Mouse (Mus musculus) left cerebral cortex, adult 6 months (tissue): ENCODE results near the gene Krba1. TPM values are rescaled to one million over a fixed set of nuclear protein-coding genes. Genes with fewer than 3 reads are reported as not detected.

ENCODE experiments used
- long read RNA-seq, 2 experiments: library from polyadenylated mRNA; unstranded; transcript quantifications; one replicate each; pipeline ENCODE4 v2.0.0; 2019 to 2020
- polyA plus RNA-seq: library from polyadenylated mRNA; unstranded; fragments of <200 nt; fragmentation: Nextera tagmentation; gene quantifications from 2 replicates; pipeline ENCODE4 v1.2.3, GENCODE M21; 2021

Krba1 gene
- 4.4 and 5.4 TPM in 2 replicates for polyA plus RNA-seq
- long read RNA-seq, experiment 1, full-length matches to known transcripts, result 25 of 68 reads
- long read RNA-seq, experiment 1, partial matches to known transcripts, result 16 of 68 reads
- long read RNA-seq, experiment 1, other reads (novel, unspliced or antisense), result 27 of 68 reads
- long read RNA-seq, experiment 2, full-length matches to known transcripts, result 1 of 12 reads
- long read RNA-seq, experiment 2, partial matches to known transcripts, result 9 of 12 reads
- long read RNA-seq, experiment 2, other reads (novel, unspliced or antisense), result 2 of 12 reads

GRCm38 (mm10) chr6:48395105-48396007 lies at the start of gene Krba1:
Gene Krba1 (plus strand): TSS chr6:48395586.

GRCm38 (mm10) chr6:48445181-48446101 lies 50.1 kb downstream of the Krba1 start, which contains the start of gene Zfp467:
Gene Zfp467 (minus strand): TSS chr6:48445825.

GRCm38 (mm10) chr6:48447929-48448328 lies 52.5 kb downstream of the Krba1 start, which contains the start of gene Sspo:
Gene Sspo (plus strand): TSS chr6:48448229.

Other genes starting within 250 kb of the Krba1 start
- 33.6 and 38.8 TPM in 2 replicates for gene Zfp467, start 50.2 kb downstream of the Krba1 start, polyA plus RNA-seq
- gene Sspo, start 52.6 kb downstream of the Krba1 start, polyA plus RNA-seq, result 0.09 and 0.16 TPM in 2 replicates
- gene Atp6v0e2, start 142.0 kb downstream of the Krba1 start, polyA plus RNA-seq, result 629 and 681 TPM in 2 replicates
- gene Lrrc61, start 159.2 kb downstream of the Krba1 start, polyA plus RNA-seq, result 25.9 and 31.8 TPM in 2 replicates
- 24.4 and 29.4 TPM in 2 replicates for gene Rarres2, start 177.2 kb downstream of the Krba1 start, polyA plus RNA-seq
- gene Gm45021, start 194.0 kb downstream of the Krba1 start, polyA plus RNA-seq, result not detected in 2 replicates
- 20.9 and 23.4 TPM in 2 replicates for gene Repin1, start 198.3 kb downstream of the Krba1 start, polyA plus RNA-seq
- not detected in 2 replicates for gene Gm44965, start 198.4 kb downstream of the Krba1 start, polyA plus RNA-seq
- 5.5 and 8.7 TPM in 2 replicates for gene Zfp775, start 206.5 kb downstream of the Krba1 start, polyA plus RNA-seq
- gene AI854703, start 231.2 kb downstream of the Krba1 start, polyA plus RNA-seq, result 9.7 and 11.6 TPM in 2 replicates